Mouse (Mus musculus): Measurements from ENCODE around the gene Cacna1d. TPM values are rescaled to one million over a fixed set of nuclear protein-coding genes. Genes with fewer than 3 reads are reported as not detected.

Cacna1d gene
- total RNA-seq, 2 experiments from 2014 or later: 51.9 to 52.2 TPM

DNA sequence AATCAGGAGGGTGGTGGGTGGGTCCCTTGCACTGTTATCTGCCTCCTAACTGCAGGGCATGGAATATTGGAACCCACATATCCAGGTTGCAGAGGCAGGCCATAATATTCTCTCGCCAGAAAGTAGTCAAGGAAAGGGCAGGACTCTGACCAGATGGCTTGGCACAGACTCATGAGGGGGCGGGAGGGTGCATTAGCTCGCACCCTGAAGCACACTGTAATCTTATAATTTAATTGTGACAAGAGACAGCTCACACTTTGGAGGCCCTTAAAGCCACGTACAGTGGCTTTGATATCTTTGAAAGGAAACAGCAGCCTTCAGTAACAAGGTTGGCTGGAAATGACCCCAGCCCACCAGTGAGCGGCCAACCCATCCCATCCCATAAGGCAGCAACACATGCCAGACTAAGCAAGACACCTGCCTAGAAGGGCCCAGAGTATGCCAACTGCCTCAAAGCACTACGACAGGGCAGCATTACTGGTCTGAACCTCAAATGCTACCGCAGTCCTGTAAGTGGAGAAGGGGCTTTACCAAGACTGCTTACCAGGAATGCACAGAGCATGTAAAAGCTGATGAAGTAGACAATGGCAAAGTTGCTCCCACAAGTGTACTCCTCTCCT lies 415.9 kb downstream of the Cacna1d start:
- TF ChIP-seq CTCF (conservative IDR thresholded peaks at IDR 0.05): no peak
- Histone ChIP-seq H3K4me3 (no peak overlapping the region), H3K27ac (no peak overlapping the region)
- DNase-seq (ENCODE audit: low spot score in 2 of 2): no peak

DNA sequence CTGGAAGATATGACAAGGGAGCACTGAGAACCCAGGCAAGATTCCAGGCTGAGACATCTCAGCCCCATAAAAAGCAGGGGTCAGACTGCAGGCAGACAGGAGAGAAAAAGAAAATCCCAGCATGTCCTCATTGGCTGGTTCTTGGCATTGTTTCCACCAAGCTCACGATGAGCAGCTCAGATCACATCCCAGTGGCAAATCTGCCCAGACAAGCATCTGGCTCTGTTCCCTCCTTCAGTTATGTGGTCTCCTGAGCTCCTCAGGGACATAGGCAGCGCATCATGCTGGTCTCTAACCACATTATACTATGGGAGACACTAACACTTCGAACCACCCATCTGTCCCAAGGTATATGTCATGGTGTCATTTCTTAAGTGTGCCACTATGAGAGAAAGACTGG lies 422.7 kb downstream of the Cacna1d start:
- no peak for TF ChIP-seq CTCF (conservative IDR thresholded peaks at IDR 0.05)
- no peak overlapping the region for H3K27ac ChIP-seq
- no peak overlapping the region for H3K4me3 ChIP-seq
- no peak for DNase-seq (ENCODE audit: low spot score in 2 of 2)

DNA sequence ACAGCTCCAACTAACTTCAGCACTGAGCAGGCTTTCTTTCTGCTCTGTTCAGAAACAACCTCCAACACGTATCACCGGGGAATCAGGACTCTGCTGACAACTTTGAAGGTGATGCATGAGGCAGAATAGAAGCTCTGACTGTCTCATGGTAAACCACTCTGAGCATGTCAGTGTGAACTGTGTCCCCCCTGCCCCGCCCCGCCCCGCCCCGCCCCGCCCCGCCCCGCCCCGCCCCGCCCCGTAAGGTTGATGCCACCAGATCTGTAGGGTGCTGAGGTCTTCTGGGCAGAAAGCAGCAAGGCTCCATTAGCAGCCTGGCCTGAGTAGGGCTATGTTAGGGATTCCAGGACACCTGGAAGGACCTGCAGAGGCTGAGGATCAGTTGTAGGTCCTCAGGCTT lies 424.5 kb downstream of the Cacna1d start:
- no peak for DNase-seq (ENCODE audit: low spot score in 2 of 2)
- TF ChIP-seq CTCF (conservative IDR thresholded peaks at IDR 0.05): no peak
- Histone ChIP-seq H3K27ac (no peak overlapping the region), H3K4me3 (no peak overlapping the region)

DNA sequence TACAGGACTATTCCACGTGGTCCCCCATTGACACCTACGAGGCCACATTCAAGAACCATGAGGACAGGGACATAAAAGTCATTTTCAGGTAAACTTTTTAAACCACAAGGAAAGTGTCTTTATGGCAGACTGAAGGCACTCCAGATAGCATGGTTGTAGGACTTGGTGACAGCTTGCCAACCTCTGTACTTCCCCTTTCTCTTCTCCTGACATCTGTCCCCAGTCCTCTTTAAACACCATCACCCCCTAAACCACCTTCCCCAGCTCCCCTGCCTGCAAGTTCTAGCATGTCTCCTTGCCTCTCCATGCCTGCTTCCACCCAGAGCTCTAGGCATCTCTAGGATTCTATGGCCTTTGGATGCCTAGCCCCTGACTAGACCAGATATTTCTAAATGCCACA lies 426.4 kb downstream of the Cacna1d start:
- no peak for TF ChIP-seq CTCF (conservative IDR thresholded peaks at IDR 0.05)
- DNase-seq (ENCODE audit: low spot score in 2 of 2): no peak
- Histone ChIP-seq H3K4me3 (no peak overlapping the region), H3K27ac (no peak overlapping the region)

DNA sequence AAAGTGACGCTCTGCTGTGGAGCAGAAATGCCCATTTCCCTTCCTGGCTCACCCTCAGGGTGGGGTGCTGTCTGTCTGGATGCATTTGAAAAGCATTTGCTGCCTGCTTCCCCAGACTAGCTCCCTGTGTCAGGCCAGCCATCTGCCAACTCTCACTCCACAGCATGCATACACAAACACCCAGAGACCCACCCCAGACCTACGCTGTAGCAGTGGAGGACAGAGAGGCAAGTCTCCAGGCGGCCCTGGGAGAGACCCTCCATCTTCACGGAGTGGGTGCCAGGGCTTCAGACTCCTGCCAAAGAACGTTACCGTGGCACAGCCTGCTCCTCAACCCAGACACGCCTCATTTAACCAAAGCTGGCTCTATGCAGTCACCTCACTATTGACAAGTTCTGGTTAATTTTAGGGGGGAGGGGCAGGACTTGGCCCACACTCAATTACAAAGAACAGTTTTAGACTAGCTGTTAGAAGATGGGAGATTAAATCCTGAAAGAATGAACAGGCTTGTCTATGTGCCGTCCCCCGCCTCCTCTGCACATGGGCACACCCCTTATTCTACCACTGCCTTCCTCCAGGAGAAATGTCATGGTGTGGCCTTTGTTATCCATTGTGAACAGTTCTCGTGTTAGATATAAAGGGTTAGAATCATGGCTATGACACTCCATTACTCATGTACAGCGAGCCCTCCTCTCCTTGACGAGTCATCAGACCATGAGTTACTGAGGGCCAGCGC lies 435.1 kb downstream of the Cacna1d start:
- Histone ChIP-seq H3K4me3 (no peak overlapping the region), H3K27ac (peak overlapping the region; percentile 46)
- DNase-seq (ENCODE audit: low spot score in 2 of 2): peak; percentile 19 to 21
- no peak for TF ChIP-seq CTCF (conservative IDR thresholded peaks at IDR 0.05)

DNA sequence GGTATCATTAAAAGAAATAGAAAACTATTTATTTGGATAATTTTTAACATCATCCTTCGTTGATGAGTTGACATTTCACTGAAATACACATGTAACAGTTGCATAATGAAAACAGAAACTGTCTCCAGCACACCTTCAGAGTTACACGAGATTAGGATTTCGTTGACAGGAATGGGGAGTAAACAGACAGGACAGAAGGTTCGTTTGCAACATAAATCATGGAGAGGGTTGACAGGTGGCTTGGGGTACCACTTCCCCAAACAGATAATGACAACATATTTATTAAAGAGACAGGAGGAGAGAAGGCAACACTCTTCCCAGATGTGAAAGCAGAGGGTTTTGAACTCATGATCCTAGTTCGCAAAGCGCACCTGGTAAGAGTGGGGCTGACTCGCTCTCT lies 436.3 kb downstream of the Cacna1d start:
- H3K27ac ChIP-seq: no peak overlapping the region
- DNase-seq (ENCODE audit: low spot score in 2 of 2): no peak
- H3K4me3 ChIP-seq: no peak overlapping the region
- TF ChIP-seq CTCF (conservative IDR thresholded peaks at IDR 0.05): no peak

DNA sequence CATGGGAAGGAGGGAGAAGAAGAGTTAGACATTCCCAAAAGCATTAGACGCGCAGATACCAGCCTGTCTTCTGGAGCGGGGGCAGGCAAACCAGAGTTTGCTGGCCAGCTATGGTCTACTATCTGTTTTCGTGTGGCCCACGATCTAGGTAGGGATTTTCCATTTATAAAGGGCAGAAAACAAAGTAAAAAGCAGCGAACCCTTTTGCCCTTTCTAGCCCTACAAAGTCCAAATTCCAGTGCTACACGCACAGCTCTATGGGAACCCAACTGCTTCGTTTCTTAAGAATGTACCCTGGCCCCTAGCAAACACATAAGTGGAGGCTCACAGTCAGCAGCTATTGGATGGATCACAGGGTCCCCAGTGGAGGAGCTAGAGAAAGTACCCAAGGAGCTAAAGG lies 441.0 kb downstream of the Cacna1d start:
- no peak overlapping the region for H3K27ac ChIP-seq
- H3K4me3 ChIP-seq: no peak overlapping the region
- TF ChIP-seq CTCF (conservative IDR thresholded peaks at IDR 0.05): no peak
- DNase-seq (ENCODE audit: low spot score in 2 of 2): no peak

DNA sequence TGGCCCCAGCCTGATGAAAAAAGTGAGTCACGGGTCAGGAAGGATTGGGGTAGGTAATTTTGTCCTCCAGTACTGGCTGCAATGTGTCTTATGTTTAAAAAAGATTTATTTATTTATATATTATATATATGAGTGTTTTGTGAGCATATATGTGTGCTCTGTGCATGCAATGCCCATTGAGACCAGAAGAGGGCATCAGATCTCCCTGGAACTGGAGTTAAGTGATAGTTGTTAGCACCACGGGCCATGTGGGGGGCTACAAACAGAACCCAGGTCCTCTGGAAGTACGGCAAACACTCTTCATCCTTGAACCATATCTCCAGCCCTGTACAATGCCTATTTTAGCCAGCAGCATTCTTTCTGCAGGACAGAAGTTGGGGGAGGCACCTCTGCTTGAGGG lies 443.2 kb downstream of the Cacna1d start:
- DNase-seq (ENCODE audit: low spot score in 2 of 2): no peak
- H3K4me3 ChIP-seq: no peak overlapping the region
- H3K27ac ChIP-seq: no peak overlapping the region
- peak; percentile 70 for TF ChIP-seq CTCF (conservative IDR thresholded peaks at IDR 0.05)

DNA sequence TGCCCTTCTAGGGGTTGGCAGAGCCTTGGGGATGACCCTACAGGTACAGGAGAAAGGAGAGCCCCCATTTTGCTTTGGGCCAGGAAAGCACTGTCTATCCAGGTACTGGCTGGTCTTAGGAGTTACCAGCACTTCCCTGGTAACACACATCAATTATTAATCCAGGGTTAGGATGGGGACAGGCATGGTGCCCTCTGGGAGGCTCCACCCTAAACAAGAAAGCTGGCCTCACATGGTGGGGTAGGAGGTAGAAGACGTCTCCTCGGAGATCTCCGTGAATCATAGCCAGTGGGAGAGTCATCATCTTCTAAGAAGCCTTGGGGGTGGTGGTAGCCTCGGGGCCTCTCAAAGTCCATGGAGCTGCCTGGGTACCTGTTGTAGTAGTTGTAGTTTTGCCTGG lies 444.3 kb downstream of the Cacna1d start:
- TF ChIP-seq CTCF (conservative IDR thresholded peaks at IDR 0.05): no peak
- no peak overlapping the region for H3K4me3 ChIP-seq
- DNase-seq (ENCODE audit: low spot score in 2 of 2): no peak
- H3K27ac ChIP-seq: no peak overlapping the region

DNA sequence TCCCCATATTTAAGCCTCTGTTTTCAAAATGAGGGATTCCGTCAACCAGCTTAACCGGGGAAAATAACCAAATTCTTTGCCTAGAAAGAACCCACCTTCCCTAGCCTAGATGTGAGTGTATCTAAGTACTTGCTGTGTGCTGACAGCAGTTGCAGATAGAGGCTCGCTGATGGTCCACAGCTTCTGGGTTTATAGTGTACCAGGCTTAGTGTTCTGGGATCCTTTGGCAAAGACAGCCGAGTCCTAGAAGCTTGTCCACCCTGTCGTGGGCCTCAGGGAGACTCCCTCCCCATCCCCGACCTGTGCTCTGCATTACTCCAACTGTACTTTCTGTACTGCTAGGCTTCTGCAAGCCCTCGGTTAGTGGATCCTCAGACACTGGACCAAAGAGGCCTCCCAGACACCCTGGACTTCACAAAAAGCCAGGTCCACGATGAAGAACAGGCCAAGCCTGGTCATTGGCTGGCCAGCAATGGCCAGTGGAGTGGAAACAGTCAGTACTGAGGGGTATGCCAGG lies 445.5 kb downstream of the Cacna1d start:
- Histone ChIP-seq H3K4me3 (no peak overlapping the region), H3K27ac (no peak overlapping the region)
- DNase-seq (ENCODE audit: low spot score in 2 of 2): no peak
- no peak for TF ChIP-seq CTCF (conservative IDR thresholded peaks at IDR 0.05)

DNA sequence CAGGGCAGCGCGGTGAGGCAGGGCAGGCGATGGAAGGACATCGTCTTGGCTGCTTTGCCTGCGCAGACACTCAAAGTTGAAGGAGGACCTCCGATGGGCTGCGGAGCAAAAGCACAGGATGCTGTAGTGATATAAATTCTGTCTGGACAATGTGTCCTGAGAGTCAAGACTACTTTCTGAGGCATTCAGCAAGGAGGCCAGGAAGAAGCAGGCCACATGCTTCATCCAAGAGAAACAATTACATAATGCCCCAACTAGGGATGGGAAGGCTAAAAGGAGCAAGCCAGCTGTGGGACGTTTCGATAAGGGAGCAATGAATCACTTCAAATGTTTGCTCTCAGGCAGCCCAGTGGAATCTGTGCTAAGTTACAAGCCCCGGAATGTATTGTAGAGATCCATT lies 446.0 kb downstream of the Cacna1d start:
- Histone ChIP-seq H3K4me3 (no peak overlapping the region), H3K27ac (no peak overlapping the region)
- TF ChIP-seq CTCF (conservative IDR thresholded peaks at IDR 0.05): no peak
- DNase-seq (ENCODE audit: low spot score in 2 of 2): no peak

DNA sequence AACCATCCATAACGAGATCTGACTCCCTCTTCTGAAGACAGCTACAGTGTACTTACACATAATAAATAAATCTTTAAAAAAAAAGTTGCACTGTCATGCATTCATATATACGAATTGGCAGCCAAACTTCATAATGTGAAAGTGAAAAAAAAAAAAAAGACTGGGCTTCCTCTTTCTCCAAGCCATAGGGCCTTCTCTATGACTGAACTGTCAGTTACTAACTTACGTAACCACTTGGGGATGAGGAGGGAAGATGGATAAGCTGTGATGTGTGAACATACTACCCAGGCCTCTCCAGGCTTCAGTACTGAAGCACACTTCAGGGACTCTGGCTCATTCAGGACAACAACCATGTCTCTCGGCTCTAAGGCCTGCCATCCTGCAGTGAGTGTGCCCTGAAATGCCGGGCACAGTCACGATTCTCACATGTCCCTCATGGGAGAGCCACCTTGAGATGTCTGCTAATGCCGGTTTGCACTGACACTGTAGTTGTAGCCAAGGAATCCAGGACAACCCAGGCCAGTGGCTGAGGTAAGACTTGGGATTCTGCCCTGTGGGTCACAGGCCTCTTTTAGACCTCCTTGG lies 447.8 kb downstream of the Cacna1d start:
- no peak overlapping the region for H3K27ac ChIP-seq
- DNase-seq (ENCODE audit: low spot score in 2 of 2): no peak
- no peak for TF ChIP-seq CTCF (conservative IDR thresholded peaks at IDR 0.05)
- no peak overlapping the region for H3K4me3 ChIP-seq

DNA sequence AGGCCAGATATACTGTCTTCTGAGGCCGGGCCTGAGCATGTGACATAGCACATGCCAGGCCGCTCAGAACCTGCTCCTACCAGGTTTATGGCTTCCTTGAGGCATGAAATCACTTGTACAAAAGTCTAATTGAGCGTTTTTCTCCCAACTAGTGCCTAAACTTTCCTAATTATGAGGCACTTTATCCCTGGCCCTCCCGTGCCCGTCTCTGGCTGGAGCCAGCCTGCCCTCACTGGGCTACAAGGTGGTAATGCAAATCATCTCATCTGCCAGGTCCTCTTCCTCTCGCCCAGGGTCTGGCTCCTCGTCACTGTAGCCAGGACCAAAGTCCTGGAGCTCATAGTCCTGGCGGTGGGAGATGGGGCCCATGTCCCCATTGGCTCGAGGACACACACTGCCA lies 449.4 kb downstream of the Cacna1d start:
- no peak for DNase-seq (ENCODE audit: low spot score in 2 of 2)
- 0 out of 2 replicates have a peak, but pooled peaks have one; percentile 17 for TF ChIP-seq CTCF (conservative IDR thresholded peaks at IDR 0.05)
- no peak overlapping the region for H3K27ac ChIP-seq
- no peak overlapping the region for H3K4me3 ChIP-seq

Data from layer of hippocampus, adult 2 months (tissue).